Comparison of ENCODE assay signal across 8 mouse cellular contexts in genomic region chrX:75764794-75765328, GRCm38 (mm10).
DNase-seq lines count a peak whose midpoint lies in the region; ATAC-seq and TF ChIP-seq lines count a peak whose summit lies in the region.

No protein-coding gene starts in this region.

- 15% methylated on average over 7 of the region's 7 CpGs for WGBS in cerebellum, adult 2 months
- 45% methylated on average over 7 of the region's 7 CpGs for WGBS in thymus, adult 2 months
- WGBS in liver, embryonic 16.5 days (ENCODE audit: insufficient replicate concordance) = 26% methylated on average over 7 of the region's 7 CpGs

- TF ChIP-seq POLR2A in cerebellum, adult 2 months (IDR thresholded peaks at IDR 0.05; ENCODE audit: borderline replicate concordance, insufficient read depth, low read length) = no peak
- TF ChIP-seq POLR2A in thymus, adult 2 months (IDR thresholded peaks at IDR 0.05; ENCODE audit: control insufficient read depth, extremely low read depth, insufficient read depth, low read length, poor library complexity) = no peak

- H3K36me3 ChIP-seq in thymus, adult 2 months (ENCODE audit: control insufficient read depth, insufficient read depth, low read length) = no peaks in the 10 kb centered on the region
- H3K36me3 ChIP-seq in liver, embryonic 16.5 days (ENCODE audit: control insufficient read depth, insufficient read depth) = no peaks in the 10 kb centered on the region

- no peak for TF ChIP-seq CTCF in cerebellum, adult 2 months (IDR thresholded peaks at IDR 0.05; ENCODE audit: borderline replicate concordance, insufficient read depth, low read depth, low read length)
- TF ChIP-seq CTCF in thymus, adult 2 months (IDR thresholded peaks at IDR 0.05; ENCODE audit: borderline replicate concordance, control insufficient read depth, extremely low read depth, insufficient read depth, low read length, poor library complexity) = no peak

- H3K4me3 ChIP-seq in cerebellum, adult 2 months (replicated peaks; ENCODE audit: insufficient read depth, low read depth, low read length) = peak overlapping the region; percentile 100
- peak overlapping the region; percentile 59 for H3K4me3 ChIP-seq in thymus, adult 2 months (ENCODE audit: control insufficient read depth, insufficient read depth, low read length)
- H3K4me3 ChIP-seq in liver, embryonic 16.5 days (ENCODE audit: low read depth, low read length) = peak overlapping the region; percentile 62

- no peak overlapping the region for H3K9ac ChIP-seq in liver, embryonic 16.5 days (ENCODE audit: low read depth, low read length)

- no peaks in the 10 kb centered on the region for H3K27me3 ChIP-seq in cerebellum, adult 2 months (ENCODE audit: control insufficient read depth, insufficient read depth, low read length)
- no peaks in the 10 kb centered on the region for H3K27me3 ChIP-seq in thymus, adult 2 months (ENCODE audit: control insufficient read depth, insufficient read depth, low read length)
- no peaks in the 10 kb centered on the region for H3K27me3 ChIP-seq in liver, embryonic 16.5 days (ENCODE audit: control insufficient read depth, insufficient read depth, low read depth, low read length)

- ATAC-seq in liver, embryonic 16.5 days (ENCODE audit: low read depth) = no peak

- no peaks in the 10 kb centered on the region for H3K9me3 ChIP-seq in liver, embryonic 16.5 days (replicated peaks; ENCODE audit: control insufficient read depth, low read length)

- DNase-seq in cerebellum, adult 2 months = no peak
- no peak for DNase-seq in cerebellum, adult 11-12 months
- DNase-seq in thymus, adult 2 months = no peak
- DNase-seq in thymus, postnatal 25 days = no peak
- no peak for DNase-seq in urinary bladder, adult 18-20 months (ENCODE audit: low spot score in 2 of 2)
- DNase-seq in layer of hippocampus, postnatal 36 days = no peak
- no peak for DNase-seq in adrenal gland, adult 8-10 months

- no peaks in the 10 kb centered on the region for H3K4me1 ChIP-seq in cerebellum, adult 2 months (ENCODE audit: control insufficient read depth, insufficient read depth, low read length)
- peaks cover 3% of the 10 kb centered on the region; the same call in 1 of the 2 replicates for H3K4me1 ChIP-seq in thymus, adult 2 months (replicated peaks; ENCODE audit: control insufficient read depth, insufficient read depth, low read length)
- no peaks in the 10 kb centered on the region for H3K4me1 ChIP-seq in liver, embryonic 16.5 days (ENCODE audit: control insufficient read depth, low read depth, low read length)

- peak overlapping the region; percentile 46 for H3K4me2 ChIP-seq in liver, embryonic 16.5 days (ENCODE audit: low read depth, low read length)

- peak overlapping the region; percentile 87; the same call in 1 of the 2 replicates for H3K27ac ChIP-seq in cerebellum, adult 2 months (ENCODE audit: insufficient read depth, low read length)
- H3K27ac ChIP-seq in thymus, adult 2 months (ENCODE audit: control insufficient read depth, insufficient read depth, low read length) = no peak overlapping the region
- H3K27ac ChIP-seq in liver, embryonic 16.5 days (ENCODE audit: low read length) = no peak overlapping the region
